Mouse (Mus musculus) embryonic facial prominence, embryonic 15.5 days (tissue): Measurements from ENCODE around the gene Gtsf1. TPM values are rescaled to one million over a fixed set of nuclear protein-coding genes. Genes with fewer than 3 reads are reported as not detected.
A peak's percentile ranks its signal among the peaks of the same experiment; 100 is the strongest.

ENCODE experiments used
- ATAC-seq: fragments of 200-750 bp; cut with Nextera tagmentation; 2 replicates; pipeline ENCODE4 v1.8.0; 2017; ENCODE audit warnings: low read depth, moderate TSS enrichment; ENCODE audit not compliant: insufficient number of reproducible peaks, low FRiP score, low TSS enrichment
- H3K27ac ChIP-seq: fragments of 300-500 bp; sonication (generic); replicated peaks from 2 replicates; pipeline ENCODE4 v1.5.1; 2015; ENCODE audit warnings: mild to moderate bottlenecking, inconsistent platforms
- H3K27me3 ChIP-seq: fragments of 300-500 bp; sonication (generic); 2 replicates; pipeline ENCODE4 v1.6.1; 2015; ENCODE audit warnings: inconsistent platforms
- H3K36me3 ChIP-seq: fragments of 300-500 bp; sonication (generic); 2 replicates; pipeline ENCODE4 v1.6.1; 2015; ENCODE audit warnings: mild to moderate bottlenecking, inconsistent platforms
- H3K4me1 ChIP-seq: fragments of 300-500 bp; sonication (generic); 2 replicates; pipeline ENCODE4 v1.6.1; 2015; ENCODE audit warnings: inconsistent platforms
- H3K4me2 ChIP-seq: fragments of 300-500 bp; sonication (generic); replicated peaks from 2 replicates; pipeline ENCODE4 v1.6.1; 2015; ENCODE audit warnings: mild to moderate bottlenecking, inconsistent platforms
- H3K4me3 ChIP-seq: fragments of 300-500 bp; sonication (generic); replicated peaks from 2 replicates; pipeline ENCODE4 v1.5.1; 2015; ENCODE audit warnings: mild to moderate bottlenecking, inconsistent platforms
- H3K9ac ChIP-seq: fragments of 300-500 bp; sonication (generic); 2 replicates; pipeline ENCODE4 v1.6.1; 2015; ENCODE audit warnings: inconsistent platforms
- H3K9me3 ChIP-seq: fragments of 300-500 bp; sonication (generic); replicated peaks from 2 replicates; pipeline ENCODE4 v1.6.1; 2016; ENCODE audit warnings: inconsistent platforms
- WGBS: fragments of 180-500 bp; shearing (Covaris S2); methylation state at CpG from one replicate; pipeline ENCODE4 v1.1.7; 2015; 5-methylcytosine and 5-hydroxymethylcytosine counted together
- polyA plus RNA-seq: library from polyadenylated mRNA; unstranded; fragments of >200 nt; fragmentation: Nextera tagmentation; extraction: Ambion mirVana; gene quantifications from 2 replicates; pipeline ENCODE4 v1.2.1, GENCODE M21; 2015

Gtsf1 gene
- polyA plus RNA-seq, 1 experiment from 2014 or later = not detected

- 41% methylated on average over 4 of the region's 4 CpGs for WGBS
Measured at GRCm38 (mm10) chr15:103364761-103365160, 65.5 kb downstream of the Gtsf1 start.

GRCm38 (mm10) chr15:103363809-103364208, 66.5 kb downstream of the Gtsf1 start:
- Histone ChIP-seq H3K27ac (no peak overlapping the region), H3K36me3 (no peaks in the 10 kb centered on the region), H3K9ac (no peak overlapping the region), H3K4me2 (no peak overlapping the region), H3K9me3 (no peaks in the 10 kb centered on the region), H3K4me1 (peaks cover 44% of the 10 kb centered on the region), H3K27me3 (no peaks in the 10 kb centered on the region), H3K4me3 (no peak overlapping the region)
- ATAC-seq = no peak
- 50% methylated on average over 1 of the region's 1 CpGs for WGBS

More at GRCm38 (mm10) chr15:103364761-103365160, 65.5 kb downstream of the Gtsf1 start:
- H3K36me3 ChIP-seq = no peaks in the 10 kb centered on the region
- no peaks in the 10 kb centered on the region for H3K27me3 ChIP-seq
- no peak for ATAC-seq
- peak overlapping the region; percentile 64 for H3K4me2 ChIP-seq
- peaks cover 35% of the 10 kb centered on the region for H3K4me1 ChIP-seq
- H3K9me3 ChIP-seq = no peaks in the 10 kb centered on the region
- 0 out of 2 replicates have a peak overlapping the region, but pooled peaks have one; percentile 85 for H3K9ac ChIP-seq
- 0 out of 2 replicates have a peak overlapping the region, but pooled peaks have one; percentile 92 for H3K27ac ChIP-seq
- H3K4me3 ChIP-seq = peak overlapping the region; percentile 94

GRCm38 (mm10) chr15:103362950-103363349, 67.3 kb downstream of the Gtsf1 start:
- peaks cover 53% of the 10 kb centered on the region for H3K4me1 ChIP-seq
- H3K9me3 ChIP-seq = no peaks in the 10 kb centered on the region
- no peak for ATAC-seq

GRCm38 (mm10) chr15:103362333-103362732, 67.9 kb downstream of the Gtsf1 start:
- ATAC-seq = no peak
- Histone ChIP-seq H3K9me3 (no peaks in the 10 kb centered on the region), H3K4me1 (peaks cover 50% of the 10 kb centered on the region), H3K27me3 (no peaks in the 10 kb centered on the region), H3K9ac (no peak overlapping the region), H3K4me3 (no peak overlapping the region), H3K27ac (no peak overlapping the region), H3K36me3 (no peaks in the 10 kb centered on the region), H3K4me2 (no peak overlapping the region)
- WGBS = 85% methylated on average over 7 of the region's 7 CpGs

More at GRCm38 (mm10) chr15:103362950-103363349, 67.3 kb downstream of the Gtsf1 start:
- Histone ChIP-seq H3K27me3 (no peaks in the 10 kb centered on the region), H3K4me2 (no peak overlapping the region), H3K9ac (no peak overlapping the region), H3K27ac (no peak overlapping the region), H3K36me3 (no peaks in the 10 kb centered on the region), H3K4me3 (no peak overlapping the region)
- WGBS = 95% methylated on average over 3 of the region's 3 CpGs

- H3K27me3 ChIP-seq = no peaks in the 10 kb centered on the region
- H3K27ac ChIP-seq = no peak overlapping the region
- ATAC-seq = no peak
- H3K36me3 ChIP-seq = peaks cover 7% of the 10 kb centered on the region; the same call in 1 of the 2 replicates
- peaks cover 44% of the 10 kb centered on the region for H3K4me1 ChIP-seq
- 63% methylated on average over 1 of the region's 1 CpGs for WGBS
- H3K9me3 ChIP-seq = no peaks in the 10 kb centered on the region
- H3K4me2 ChIP-seq = no peak overlapping the region
- H3K9ac ChIP-seq = no peak overlapping the region
- no peak overlapping the region for H3K4me3 ChIP-seq
Measured at GRCm38 (mm10) chr15:103361269-103361668, 69.0 kb downstream of the Gtsf1 start.

- 89% methylated on average over 5 of the region's 5 CpGs for WGBS
- H3K27me3 ChIP-seq = no peaks in the 10 kb centered on the region
- no peak overlapping the region for H3K4me2 ChIP-seq
- peaks cover 42% of the 10 kb centered on the region for H3K4me1 ChIP-seq
- H3K27ac ChIP-seq = peak overlapping the region; percentile 90; the same call in 1 of the 2 replicates
- H3K9ac ChIP-seq = no peak overlapping the region
- peaks cover 19% of the 10 kb centered on the region for H3K36me3 ChIP-seq
- no peak for ATAC-seq
- no peak overlapping the region for H3K4me3 ChIP-seq
- no peaks in the 10 kb centered on the region for H3K9me3 ChIP-seq
Measured at GRCm38 (mm10) chr15:103359869-103360602, 70.2 kb downstream of the Gtsf1 start.

- H3K4me2 ChIP-seq = no peak overlapping the region
- peak overlapping the region; percentile 90 for H3K27ac ChIP-seq
- ATAC-seq = no peak
- no peak overlapping the region for H3K4me3 ChIP-seq
- no peaks in the 10 kb centered on the region for H3K27me3 ChIP-seq
- WGBS = 29% methylated on average over 1 of the region's 1 CpGs
- peaks cover 33% of the 10 kb centered on the region for H3K4me1 ChIP-seq
- H3K36me3 ChIP-seq = peaks cover 28% of the 10 kb centered on the region
- H3K9ac ChIP-seq = no peak overlapping the region
- no peaks in the 10 kb centered on the region for H3K9me3 ChIP-seq
Measured at GRCm38 (mm10) chr15:103359122-103359510, 71.2 kb downstream of the Gtsf1 start.

- Histone ChIP-seq H3K4me2 (no peak overlapping the region), H3K9ac (no peak overlapping the region), H3K9me3 (no peaks in the 10 kb centered on the region), H3K27me3 (no peaks in the 10 kb centered on the region), H3K4me1 (peaks cover 29% of the 10 kb centered on the region), H3K27ac (peak overlapping the region; percentile 90), H3K4me3 (no peak overlapping the region), H3K36me3 (peaks cover 34% of the 10 kb centered on the region)
- ATAC-seq = peak; percentile 73
- WGBS = 21% methylated on average over 4 of the region's 4 CpGs
Measured at GRCm38 (mm10) chr15:103358278-103359121, 71.8 kb downstream of the Gtsf1 start.

GRCm38 (mm10) chr15:103357817-103358216, 72.5 kb downstream of the Gtsf1 start:
- peaks cover 29% of the 10 kb centered on the region for H3K4me1 ChIP-seq
- H3K27me3 ChIP-seq = no peaks in the 10 kb centered on the region
- H3K4me2 ChIP-seq = no peak overlapping the region
- no peaks in the 10 kb centered on the region for H3K9me3 ChIP-seq
- H3K4me3 ChIP-seq = no peak overlapping the region
- no peak for ATAC-seq
- peak overlapping the region; percentile 90 for H3K27ac ChIP-seq
- peaks cover 41% of the 10 kb centered on the region for H3K36me3 ChIP-seq
- WGBS = 79% methylated on average over 4 of the region's 4 CpGs
- no peak overlapping the region for H3K9ac ChIP-seq

GRCm38 (mm10) chr15:103356130-103356529, 74.1 kb downstream of the Gtsf1 start:
- Histone ChIP-seq H3K27me3 (no peaks in the 10 kb centered on the region), H3K9ac (no peak overlapping the region), H3K4me3 (no peak overlapping the region), H3K9me3 (no peaks in the 10 kb centered on the region), H3K36me3 (peaks cover 58% of the 10 kb centered on the region), H3K4me1 (peaks cover 29% of the 10 kb centered on the region), H3K27ac (no peak overlapping the region), H3K4me2 (no peak overlapping the region)
- ATAC-seq = no peak
- 75% methylated on average over 4 of the region's 4 CpGs for WGBS

GRCm38 (mm10) chr15:103355420-103355819, 74.8 kb downstream of the Gtsf1 start:
- Histone ChIP-seq H3K4me1 (peaks cover 27% of the 10 kb centered on the region), H3K4me2 (no peak overlapping the region), H3K36me3 (peaks cover 65% of the 10 kb centered on the region), H3K27ac (no peak overlapping the region), H3K4me3 (no peak overlapping the region), H3K27me3 (no peaks in the 10 kb centered on the region), H3K9ac (no peak overlapping the region), H3K9me3 (no peaks in the 10 kb centered on the region)
- ATAC-seq = no peak
- WGBS = 83% methylated on average over 4 of the region's 4 CpGs
